Mouse (Mus musculus): ENCODE results near the gene Cpt2. TPM values are rescaled to one million over a fixed set of nuclear protein-coding genes. Genes with fewer than 3 reads are reported as not detected.

Gene Cpt2
- polyA plus RNA-seq, 1 experiment from 2014 or later: 40.2 TPM

DNA sequence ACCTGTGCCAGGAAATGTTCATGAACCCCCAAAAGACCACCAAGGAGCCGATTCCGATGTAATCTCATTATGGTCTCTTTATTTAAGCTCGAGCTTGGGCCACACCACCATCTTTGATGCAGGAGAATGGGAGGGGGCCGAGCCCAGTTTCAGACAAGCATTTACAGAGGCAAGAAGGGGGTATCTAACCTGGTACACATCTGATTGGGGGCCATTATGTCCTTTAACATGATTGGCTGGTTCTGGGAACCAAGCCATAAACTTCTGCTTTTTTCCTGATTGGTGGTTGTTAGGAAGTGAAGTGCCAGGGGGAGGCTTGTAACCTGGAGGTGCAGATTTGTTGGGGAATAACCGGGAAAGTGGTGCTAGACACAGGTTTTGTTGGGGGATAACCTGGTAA lies 32.3 kb upstream of the Cpt2 start:
- H3K36me3 ChIP-seq (ENCODE audit: control insufficient read depth, insufficient read depth, low read length): no peaks in the 10 kb centered on the region
- WGBS: 71% methylated on average over 5 of the region's 5 CpGs
- H3K4me3 ChIP-seq (ENCODE audit: low read depth, low read length): no peak overlapping the region

DNA sequence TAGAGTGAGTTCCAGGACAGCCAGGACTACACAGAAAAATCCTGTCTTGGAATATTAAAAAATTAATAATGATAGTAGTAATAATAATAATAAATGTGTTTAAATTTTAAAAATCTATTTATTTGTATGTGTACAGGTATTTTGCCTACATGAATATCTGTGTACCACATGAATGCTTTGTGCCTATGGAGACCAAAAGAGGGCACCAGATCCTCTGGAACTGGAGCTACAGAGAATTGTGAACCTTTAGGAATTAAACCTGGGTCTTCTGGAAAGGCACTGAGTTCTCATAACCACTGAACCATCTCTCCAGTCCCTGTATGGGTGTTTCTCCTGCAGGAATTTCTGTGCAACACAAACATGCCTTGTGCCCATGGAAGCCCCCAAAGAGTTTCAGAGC lies 29.4 kb upstream of the Cpt2 start:
- no peaks in the 10 kb centered on the region for H3K36me3 ChIP-seq (ENCODE audit: control insufficient read depth, insufficient read depth, low read length)
- DNase-seq (ENCODE audit: low spot score) (no peak), ATAC-seq (ENCODE audit: insufficient number of reproducible peaks, low FRiP score, low TSS enrichment, low read depth) (no peak)
- H3K27me3 ChIP-seq (ENCODE audit: control insufficient read depth, insufficient read depth, low read length): no peaks in the 10 kb centered on the region
- H3K4me2 ChIP-seq (ENCODE audit: low read depth, severe bottlenecking): no peak overlapping the region
- no peaks in the 10 kb centered on the region for H3K9me3 ChIP-seq (ENCODE audit: control insufficient read depth, low read length)
- H3K4me1 ChIP-seq (ENCODE audit: control insufficient read depth, insufficient read depth, low read length): no peaks in the 10 kb centered on the region
- no peak overlapping the region for H3K9ac ChIP-seq (ENCODE audit: low read length)
- H3K4me3 ChIP-seq (ENCODE audit: low read depth, low read length): no peak overlapping the region
- no peak overlapping the region for H3K27ac ChIP-seq (replicated peaks; ENCODE audit: low read depth, low read length)

More for the DNA sequence above, 32.3 kb upstream of the Cpt2 start:
- DNase-seq (ENCODE audit: low spot score): no peak
- Histone ChIP-seq H3K27ac (replicated peaks; ENCODE audit: low read depth, low read length) (no peak overlapping the region), H3K27me3 (ENCODE audit: control insufficient read depth, insufficient read depth, low read length) (no peaks in the 10 kb centered on the region), H3K9ac (ENCODE audit: low read length) (no peak overlapping the region), H3K4me2 (ENCODE audit: low read depth, severe bottlenecking) (no peak overlapping the region), H3K4me1 (ENCODE audit: control insufficient read depth, insufficient read depth, low read length) (no peaks in the 10 kb centered on the region), H3K9me3 (ENCODE audit: control insufficient read depth, low read length) (no peaks in the 10 kb centered on the region)
- no peak for ATAC-seq (ENCODE audit: insufficient number of reproducible peaks, low FRiP score, low TSS enrichment, low read depth)

DNA sequence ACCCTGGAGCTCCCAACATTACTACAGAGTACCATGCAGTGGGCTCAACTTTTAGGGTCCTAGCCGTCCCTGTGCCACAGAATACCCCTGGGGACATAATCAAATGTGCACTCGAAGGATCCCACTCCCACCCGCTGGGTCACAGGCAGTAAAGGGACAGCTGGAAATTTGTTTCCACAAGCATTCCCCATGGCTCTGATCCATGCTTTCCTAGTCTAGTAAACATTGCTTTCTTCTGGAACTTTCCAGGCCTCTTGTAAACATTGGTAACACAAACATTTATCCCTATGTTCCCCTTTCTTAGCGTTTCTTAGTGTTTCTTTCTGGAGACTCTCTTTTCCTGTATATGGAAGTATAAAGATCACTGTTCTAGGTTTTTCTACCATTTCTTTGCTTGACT lies 26.5 kb upstream of the Cpt2 start:
- Histone ChIP-seq H3K9me3 (ENCODE audit: control insufficient read depth, low read length) (no peaks in the 10 kb centered on the region), H3K4me1 (ENCODE audit: control insufficient read depth, insufficient read depth, low read length) (no peaks in the 10 kb centered on the region), H3K27ac (replicated peaks; ENCODE audit: low read depth, low read length) (no peak overlapping the region), H3K4me3 (ENCODE audit: low read depth, low read length) (no peak overlapping the region), H3K4me2 (ENCODE audit: low read depth, severe bottlenecking) (no peak overlapping the region), H3K9ac (ENCODE audit: low read length) (no peak overlapping the region), H3K36me3 (ENCODE audit: control insufficient read depth, insufficient read depth, low read length) (no peaks in the 10 kb centered on the region), H3K27me3 (ENCODE audit: control insufficient read depth, insufficient read depth, low read length) (no peaks in the 10 kb centered on the region)
- 81% methylated on average over 4 of the region's 4 CpGs for WGBS
- ATAC-seq (ENCODE audit: insufficient number of reproducible peaks, low FRiP score, low TSS enrichment, low read depth) (no peak), DNase-seq (ENCODE audit: low spot score) (no peak)

DNA sequence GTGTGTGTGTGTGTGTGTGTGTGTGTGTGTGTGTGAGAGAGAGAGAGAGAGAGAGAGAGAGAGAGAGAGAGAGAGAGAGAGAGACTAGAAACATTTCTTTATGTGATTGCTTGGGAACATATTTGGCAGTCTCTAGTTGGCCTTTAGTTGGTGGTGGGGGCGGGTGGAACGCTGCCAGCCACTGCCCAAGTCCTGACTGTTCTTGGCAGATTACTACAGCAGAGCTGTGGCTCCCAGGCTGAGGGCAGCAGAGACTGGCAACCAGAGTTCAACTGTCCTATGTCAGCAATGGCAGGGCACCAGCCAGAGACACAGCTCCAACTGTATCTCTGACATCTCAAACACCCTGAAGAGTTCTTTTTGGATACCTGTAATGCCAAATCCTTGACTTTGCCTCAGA lies 20.7 kb upstream of the Cpt2 start:
- H3K9ac ChIP-seq (ENCODE audit: low read length): no peak overlapping the region
- DNase-seq (ENCODE audit: low spot score): no peak
- no peak overlapping the region for H3K4me3 ChIP-seq (ENCODE audit: low read depth, low read length)
- ATAC-seq (ENCODE audit: insufficient number of reproducible peaks, low FRiP score, low TSS enrichment, low read depth): no peak
- H3K4me2 ChIP-seq (ENCODE audit: low read depth, severe bottlenecking): no peak overlapping the region
- H3K36me3 ChIP-seq (ENCODE audit: control insufficient read depth, insufficient read depth, low read length): no peaks in the 10 kb centered on the region
- H3K4me1 ChIP-seq (ENCODE audit: control insufficient read depth, insufficient read depth, low read length): no peaks in the 10 kb centered on the region
- H3K27me3 ChIP-seq (ENCODE audit: control insufficient read depth, insufficient read depth, low read length): no peaks in the 10 kb centered on the region
- no peaks in the 10 kb centered on the region for H3K9me3 ChIP-seq (ENCODE audit: control insufficient read depth, low read length)
- 86% methylated on average over 2 of the region's 2 CpGs for WGBS
- H3K27ac ChIP-seq (replicated peaks; ENCODE audit: low read depth, low read length): no peak overlapping the region

DNA sequence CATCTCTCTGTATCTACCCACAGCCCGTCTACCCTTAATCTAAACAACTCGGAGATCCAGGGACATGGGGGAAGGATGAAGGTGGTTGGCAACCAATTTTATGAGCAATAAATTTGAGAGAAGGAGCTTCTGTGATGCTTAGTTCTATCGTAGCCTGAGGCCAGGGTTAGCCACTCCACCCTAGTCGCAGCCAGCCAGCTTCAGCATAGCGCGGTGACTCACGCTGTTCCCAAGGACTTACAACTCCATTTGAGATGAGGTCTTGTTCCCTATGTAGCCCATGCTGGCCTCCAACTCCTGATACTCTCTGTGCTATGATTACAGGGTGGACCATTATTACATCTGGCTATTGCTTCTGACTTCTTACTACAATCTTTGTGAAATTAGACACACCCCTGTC lies 19.3 kb upstream of the Cpt2 start:
- ATAC-seq (ENCODE audit: insufficient number of reproducible peaks, low FRiP score, low TSS enrichment, low read depth) (no peak), DNase-seq (ENCODE audit: low spot score) (no peak)
- Histone ChIP-seq H3K4me1 (ENCODE audit: control insufficient read depth, insufficient read depth, low read length) (no peaks in the 10 kb centered on the region), H3K4me2 (ENCODE audit: low read depth, severe bottlenecking) (no peak overlapping the region), H3K36me3 (ENCODE audit: control insufficient read depth, insufficient read depth, low read length) (no peaks in the 10 kb centered on the region), H3K27me3 (ENCODE audit: control insufficient read depth, insufficient read depth, low read length) (no peaks in the 10 kb centered on the region), H3K4me3 (ENCODE audit: low read depth, low read length) (no peak overlapping the region), H3K9me3 (ENCODE audit: control insufficient read depth, low read length) (no peaks in the 10 kb centered on the region), H3K9ac (ENCODE audit: low read length) (no peak overlapping the region), H3K27ac (replicated peaks; ENCODE audit: low read depth, low read length) (no peak overlapping the region)
- 81% methylated on average over 7 of the region's 7 CpGs for WGBS

DNA sequence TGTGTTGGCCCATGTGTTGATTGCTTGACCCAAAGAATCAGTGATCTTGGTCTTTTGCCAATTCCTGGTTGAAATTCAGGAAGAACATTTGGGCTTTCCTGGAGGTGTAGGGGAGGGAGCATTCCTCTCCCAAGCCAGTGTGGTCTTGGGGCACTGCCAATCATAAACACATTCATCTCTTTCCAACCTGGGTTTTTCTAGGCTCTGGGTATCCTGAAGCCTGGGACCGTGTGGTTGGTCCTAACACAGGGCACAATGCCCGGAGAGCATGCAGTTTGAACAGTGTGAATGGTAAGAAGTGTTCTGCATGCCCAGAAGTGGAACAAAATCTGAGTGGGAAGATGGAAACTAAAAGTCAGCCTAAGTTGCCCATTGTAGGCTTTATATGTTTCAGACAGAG lies 14.7 kb upstream of the Cpt2 start:
- H3K9ac ChIP-seq (ENCODE audit: low read length): no peak overlapping the region
- ATAC-seq (ENCODE audit: insufficient number of reproducible peaks, low FRiP score, low TSS enrichment, low read depth): no peak
- no peaks in the 10 kb centered on the region for H3K4me1 ChIP-seq (ENCODE audit: control insufficient read depth, insufficient read depth, low read length)
- no peaks in the 10 kb centered on the region for H3K27me3 ChIP-seq (ENCODE audit: control insufficient read depth, insufficient read depth, low read length)
- no peaks in the 10 kb centered on the region for H3K36me3 ChIP-seq (ENCODE audit: control insufficient read depth, insufficient read depth, low read length)
- no peak overlapping the region for H3K4me3 ChIP-seq (ENCODE audit: low read depth, low read length)
- WGBS: 82% methylated on average over 2 of the region's 2 CpGs
- H3K27ac ChIP-seq (replicated peaks; ENCODE audit: low read depth, low read length): no peak overlapping the region
- DNase-seq (ENCODE audit: low spot score): no peak
- H3K4me2 ChIP-seq (ENCODE audit: low read depth, severe bottlenecking): no peak overlapping the region
- no peaks in the 10 kb centered on the region for H3K9me3 ChIP-seq (ENCODE audit: control insufficient read depth, low read length)

DNA sequence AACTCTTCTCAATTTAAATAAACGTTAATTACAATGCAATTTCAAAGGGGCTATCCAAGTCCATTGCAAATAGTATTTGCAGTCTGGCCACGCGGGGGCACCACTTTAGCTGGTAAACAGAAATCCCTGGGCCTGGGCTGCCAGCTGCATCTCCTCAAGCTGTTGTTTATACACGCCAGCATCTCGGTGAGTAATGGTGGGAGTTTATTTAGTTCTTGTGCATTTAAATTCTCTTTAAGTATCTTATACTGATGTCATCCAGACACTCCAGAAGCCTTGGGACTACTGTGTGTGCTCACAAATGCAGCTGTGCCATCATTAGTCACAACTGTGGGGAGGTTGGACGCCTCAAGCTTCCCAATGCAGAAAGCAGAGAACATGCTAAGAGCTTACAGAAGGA lies 13.9 kb upstream of the Cpt2 start:
- H3K27ac ChIP-seq (replicated peaks; ENCODE audit: low read depth, low read length): no peak overlapping the region
- H3K4me3 ChIP-seq (ENCODE audit: low read depth, low read length): no peak overlapping the region
- H3K9ac ChIP-seq (ENCODE audit: low read length): no peak overlapping the region
- no peak overlapping the region for H3K4me2 ChIP-seq (ENCODE audit: low read depth, severe bottlenecking)
- DNase-seq (ENCODE audit: low spot score): peak; percentile 78
- H3K36me3 ChIP-seq (ENCODE audit: control insufficient read depth, insufficient read depth, low read length): no peaks in the 10 kb centered on the region
- no peaks in the 10 kb centered on the region for H3K4me1 ChIP-seq (ENCODE audit: control insufficient read depth, insufficient read depth, low read length)
- WGBS: 30% methylated on average over 6 of the region's 6 CpGs
- no peak for ATAC-seq (ENCODE audit: insufficient number of reproducible peaks, low FRiP score, low TSS enrichment, low read depth)
- H3K27me3 ChIP-seq (ENCODE audit: control insufficient read depth, insufficient read depth, low read length): no peaks in the 10 kb centered on the region
- H3K9me3 ChIP-seq (ENCODE audit: control insufficient read depth, low read length): no peaks in the 10 kb centered on the region

DNA sequence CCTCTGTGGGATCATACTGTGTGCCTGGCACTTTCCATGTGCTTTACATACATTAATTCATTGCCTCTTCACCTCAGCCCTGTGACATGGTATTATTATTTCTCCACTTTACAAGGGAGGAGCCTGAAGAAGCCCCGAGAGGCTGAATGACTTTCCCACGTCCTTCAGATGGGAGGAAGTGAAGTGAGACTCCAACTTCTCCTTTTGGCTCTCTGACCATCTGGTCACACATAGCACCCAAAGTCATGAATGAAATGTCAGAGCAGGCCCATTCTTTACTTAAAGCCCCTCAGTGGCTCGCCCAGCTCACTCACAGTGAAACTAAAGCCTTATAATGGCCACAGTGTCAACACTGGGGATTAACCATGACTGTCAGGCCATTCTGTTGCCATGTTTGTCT lies 11.8 kb upstream of the Cpt2 start:
- Histone ChIP-seq H3K9me3 (ENCODE audit: control insufficient read depth, low read length) (no peaks in the 10 kb centered on the region), H3K36me3 (ENCODE audit: control insufficient read depth, insufficient read depth, low read length) (no peaks in the 10 kb centered on the region), H3K27me3 (ENCODE audit: control insufficient read depth, insufficient read depth, low read length) (no peaks in the 10 kb centered on the region), H3K9ac (ENCODE audit: low read length) (no peak overlapping the region), H3K27ac (replicated peaks; ENCODE audit: low read depth, low read length) (no peak overlapping the region), H3K4me3 (ENCODE audit: low read depth, low read length) (no peak overlapping the region), H3K4me1 (ENCODE audit: control insufficient read depth, insufficient read depth, low read length) (no peaks in the 10 kb centered on the region), H3K4me2 (ENCODE audit: low read depth, severe bottlenecking) (no peak overlapping the region)
- ATAC-seq (ENCODE audit: insufficient number of reproducible peaks, low FRiP score, low TSS enrichment, low read depth) (no peak), DNase-seq (ENCODE audit: low spot score) (no peak)
- 58% methylated on average over 3 of the region's 3 CpGs for WGBS

DNA sequence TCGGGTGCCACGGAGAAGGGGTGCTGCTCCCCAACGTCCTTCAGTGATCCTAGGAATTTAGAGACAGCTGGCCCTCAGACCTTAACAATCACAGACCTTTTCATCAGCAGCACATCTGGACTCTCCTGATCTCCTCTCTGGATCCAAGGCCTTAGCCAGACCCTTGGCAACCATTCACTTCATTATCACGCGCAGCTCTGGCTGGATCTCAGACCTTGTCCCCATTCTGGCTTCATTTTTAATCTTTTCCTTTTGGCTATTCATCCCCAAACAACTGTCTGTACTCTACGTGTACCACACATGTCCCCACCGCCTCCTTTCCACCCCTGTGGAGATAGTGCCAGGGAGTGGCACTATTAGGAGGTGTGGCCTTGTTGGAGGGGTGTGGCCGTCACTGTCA lies 9.8 kb upstream of the Cpt2 start:
- no peak overlapping the region for H3K9ac ChIP-seq (ENCODE audit: low read length)
- no peaks in the 10 kb centered on the region for H3K4me1 ChIP-seq (ENCODE audit: control insufficient read depth, insufficient read depth, low read length)
- H3K4me2 ChIP-seq (ENCODE audit: low read depth, severe bottlenecking): no peak overlapping the region
- no peaks in the 10 kb centered on the region for H3K9me3 ChIP-seq (ENCODE audit: control insufficient read depth, low read length)
- H3K4me3 ChIP-seq (ENCODE audit: low read depth, low read length): no peak overlapping the region
- H3K27ac ChIP-seq (replicated peaks; ENCODE audit: low read depth, low read length): no peak overlapping the region
- 86% methylated on average over 8 of the region's 8 CpGs for WGBS
- no peaks in the 10 kb centered on the region for H3K27me3 ChIP-seq (ENCODE audit: control insufficient read depth, insufficient read depth, low read length)
- ATAC-seq (ENCODE audit: insufficient number of reproducible peaks, low FRiP score, low TSS enrichment, low read depth) (no peak), DNase-seq (ENCODE audit: low spot score) (no peak)
- no peaks in the 10 kb centered on the region for H3K36me3 ChIP-seq (ENCODE audit: control insufficient read depth, insufficient read depth, low read length)

Measured in limb, embryonic 11.5 days (tissue).